Mouse (Mus musculus) frontal cortex, adult 2 months (tissue): Measurements from ENCODE around the gene 9130230L23Rik. TPM values are rescaled to one million over a fixed set of nuclear protein-coding genes. Genes with fewer than 3 reads are reported as not detected.

Experiments used
- DNase-seq, 2 experiments: peaks; one replicate each; pipeline ENCODE4 v3.0.0; 2022; ENCODE audit warnings: low spot score in 1 of 2; ENCODE audit errors: extremely low spot score in 1 of 2
- polyA plus RNA-seq: library from polyadenylated mRNA; depleted of rRNA; stranded (reverse); fragments of >200 nt; gene quantifications from 2 replicates; pipeline ENCODE4 v1.2.3, GENCODE M21; 2012; rRNA removed

The 9130230L23Rik gene
- not detected in 2 replicates for polyA plus RNA-seq

DNA sequence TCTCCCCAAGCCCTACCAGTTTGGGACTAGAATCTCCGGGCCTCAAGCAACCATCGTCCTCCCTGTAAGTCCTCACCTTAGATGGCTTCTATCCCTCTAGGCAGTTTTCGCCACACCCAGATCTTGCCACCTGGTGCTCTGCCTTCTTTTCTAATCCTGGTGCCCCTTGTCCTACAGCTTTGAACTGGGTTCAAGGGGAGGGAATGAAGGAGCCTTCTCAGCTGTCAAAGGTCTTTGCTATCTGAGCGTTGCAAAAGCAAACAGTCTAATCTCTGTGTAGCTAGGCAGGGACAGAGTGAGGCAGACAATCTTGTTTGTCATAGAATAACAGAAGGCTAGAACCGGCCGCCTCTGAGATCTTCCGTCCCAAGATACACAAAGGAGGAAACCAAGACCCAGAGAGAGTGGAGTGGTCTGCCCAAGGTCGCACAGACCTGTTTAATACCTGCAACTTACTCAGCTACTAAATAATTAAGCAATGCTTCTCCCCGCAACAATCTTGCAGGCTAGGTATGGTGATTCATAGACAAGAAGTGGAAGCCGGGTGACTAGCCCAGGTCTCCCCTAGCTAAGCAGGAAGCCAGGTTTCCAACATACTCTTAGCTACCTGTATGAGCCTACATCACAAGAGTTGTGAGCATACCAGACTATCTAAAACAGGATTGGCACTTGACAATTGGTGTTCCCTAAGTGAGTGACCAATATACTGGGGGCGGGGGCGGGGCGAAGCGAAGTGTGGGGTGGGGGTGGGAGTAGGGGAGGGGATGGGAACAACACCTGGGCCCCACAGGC lies at the start of gene 9130230L23Rik:
TSS of gene 9130230L23Rik (minus strand) at position 152 of the 792 bp plus-strand sequence.
- no peak for DNase-seq

DNA sequence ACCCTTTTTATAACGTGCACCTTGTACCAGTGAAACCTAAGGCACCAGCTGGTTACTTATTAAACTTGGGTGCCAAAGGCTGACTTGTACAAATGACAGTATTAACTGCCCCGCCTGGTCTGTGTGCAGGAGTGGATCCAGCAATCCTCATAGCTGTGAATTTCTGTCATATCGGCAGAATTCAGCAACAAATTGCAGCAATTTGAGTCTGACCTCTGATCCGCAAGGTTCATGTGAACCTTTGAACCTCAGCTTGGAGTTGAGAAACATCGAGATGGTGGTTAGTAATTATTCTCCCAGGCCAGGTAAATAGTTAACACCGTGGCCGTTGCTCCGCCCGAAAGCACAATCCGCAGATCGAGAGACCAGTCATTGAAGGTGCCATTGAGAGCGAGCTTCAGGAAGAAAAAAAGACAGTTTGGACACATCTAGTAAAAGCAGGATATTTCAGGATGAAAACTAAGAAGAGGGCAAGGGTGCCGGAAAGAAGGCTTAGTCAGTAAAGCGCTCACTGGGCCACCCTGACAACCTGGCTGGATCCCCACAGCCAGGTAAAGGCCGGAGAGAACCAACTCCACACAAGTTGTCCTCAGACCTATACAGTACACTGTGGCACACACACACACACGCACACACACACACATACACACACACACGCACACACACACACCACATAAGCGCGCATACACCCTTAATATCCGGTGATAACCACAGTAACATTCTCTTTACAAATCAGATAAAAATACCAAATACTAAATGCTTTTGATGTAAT lies 48.9 kb upstream of the 9130230L23Rik start:
- no peak for DNase-seq

DNA sequence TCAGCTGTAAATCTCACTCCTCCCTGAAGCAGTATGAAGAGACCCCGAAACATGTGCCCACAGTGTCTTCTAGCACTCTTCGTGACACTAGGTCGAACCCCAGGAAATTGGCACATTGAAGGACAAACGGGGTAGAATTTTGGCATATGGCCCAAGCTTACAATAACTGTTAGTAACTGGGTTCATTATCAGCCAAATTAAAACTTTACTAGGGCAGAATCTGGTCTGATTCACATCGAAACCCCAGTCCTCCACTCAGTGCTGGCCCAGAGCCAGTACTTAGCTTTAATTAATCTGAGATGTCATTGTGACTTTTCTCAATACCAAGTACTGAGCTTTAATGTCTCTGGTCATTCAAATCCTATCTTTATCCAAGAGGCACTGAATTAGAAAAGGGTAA lies 46.8 kb upstream of the 9130230L23Rik start:
- DNase-seq, result no peak

DNA sequence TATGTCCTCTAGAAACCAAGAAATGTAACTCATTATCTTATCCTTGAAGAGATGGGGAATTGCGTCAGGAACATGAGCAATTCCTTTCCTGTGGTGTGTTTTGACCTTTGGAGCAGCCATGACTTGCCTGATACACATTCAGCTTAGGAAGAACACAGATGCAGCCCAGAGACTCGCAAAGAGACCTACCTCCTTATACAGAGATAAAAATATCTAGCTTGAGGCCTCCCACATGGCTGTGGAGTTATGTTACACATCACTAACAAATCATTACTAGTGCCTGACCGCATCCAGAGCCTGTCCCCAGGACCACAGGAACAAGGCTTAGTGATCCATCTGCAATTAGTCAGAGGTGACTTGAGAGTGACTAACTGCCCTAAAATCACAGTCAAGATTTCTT lies 42.3 kb upstream of the 9130230L23Rik start:
- no peak for DNase-seq

DNA sequence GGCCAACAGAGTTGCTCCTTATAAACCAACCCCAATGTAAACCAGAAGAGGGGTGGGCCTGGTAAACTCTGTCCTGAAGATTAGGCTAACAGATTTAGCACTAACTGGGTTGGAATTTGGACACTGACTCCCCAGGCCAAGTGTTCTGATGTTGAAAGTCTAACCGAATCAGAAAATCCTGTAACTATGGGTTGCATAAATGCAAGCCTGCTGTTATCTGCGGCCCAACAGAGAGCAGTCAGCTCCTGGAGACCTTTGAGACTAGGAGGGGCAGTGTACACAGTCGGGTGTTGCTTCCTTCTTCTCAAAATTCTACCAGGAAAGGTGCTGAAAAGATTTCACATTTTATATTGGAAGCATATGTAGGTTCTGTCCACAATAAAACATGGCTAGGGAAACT lies 39.8 kb upstream of the 9130230L23Rik start:
- no peak for DNase-seq

DNA sequence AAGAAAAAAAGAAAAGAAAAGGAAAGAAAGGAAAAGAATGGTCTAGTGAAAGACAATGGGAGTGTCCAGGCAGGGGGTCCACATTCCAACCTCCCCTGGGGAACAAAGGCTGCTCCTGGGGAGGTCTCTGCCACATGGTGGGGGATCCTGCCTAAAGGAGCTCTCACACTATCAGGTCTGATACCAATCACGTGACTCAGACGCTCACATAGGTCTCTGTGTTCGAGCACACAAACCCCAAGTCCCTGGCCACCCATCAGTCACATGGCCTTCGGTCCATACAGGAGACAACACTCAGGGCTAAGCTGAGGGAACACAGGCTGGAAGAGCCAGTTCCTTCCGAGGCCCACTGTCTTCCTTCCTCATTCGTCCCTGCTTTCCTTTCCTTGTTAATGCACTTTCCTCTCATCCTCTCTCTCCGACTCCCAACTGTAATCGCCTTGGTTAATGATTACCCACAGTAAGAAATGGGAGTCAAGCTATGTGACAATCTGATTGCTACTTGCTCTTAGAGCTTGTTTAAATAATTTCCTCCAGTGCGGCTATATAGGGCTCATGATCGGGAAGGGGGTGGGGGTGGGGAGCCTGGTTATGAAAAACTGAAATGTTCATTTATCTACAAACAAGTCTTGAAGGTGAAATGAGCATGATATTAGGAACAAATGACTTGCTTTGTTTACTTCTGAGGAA lies 38.7 kb upstream of the 9130230L23Rik start:
- DNase-seq, result no peak

DNA sequence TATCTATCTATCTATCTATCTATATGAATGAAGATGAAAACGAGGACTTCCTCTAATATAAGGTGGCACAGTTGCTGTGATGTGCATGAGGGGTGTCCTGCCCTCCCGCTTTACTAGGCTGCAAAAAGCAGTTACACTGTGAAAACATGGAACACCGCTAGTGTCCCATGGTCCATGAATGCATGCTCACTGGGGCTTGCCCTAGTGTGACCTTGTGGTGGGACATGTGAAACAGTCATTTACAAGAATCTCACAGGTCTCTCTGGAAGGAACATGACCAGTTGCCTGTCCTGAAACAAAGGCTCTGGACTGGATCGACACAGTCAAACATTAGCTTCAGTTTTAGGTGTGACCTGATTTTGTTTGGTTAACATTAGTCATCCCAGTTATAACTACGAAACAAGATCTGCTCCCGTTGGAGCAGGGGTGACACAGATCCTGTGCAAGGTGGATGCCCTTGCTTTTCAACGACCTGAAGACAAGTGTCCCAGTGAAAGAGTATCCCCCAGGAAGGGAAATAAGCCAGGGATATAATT lies 36.7 kb upstream of the 9130230L23Rik start:
- no peak for DNase-seq

DNA sequence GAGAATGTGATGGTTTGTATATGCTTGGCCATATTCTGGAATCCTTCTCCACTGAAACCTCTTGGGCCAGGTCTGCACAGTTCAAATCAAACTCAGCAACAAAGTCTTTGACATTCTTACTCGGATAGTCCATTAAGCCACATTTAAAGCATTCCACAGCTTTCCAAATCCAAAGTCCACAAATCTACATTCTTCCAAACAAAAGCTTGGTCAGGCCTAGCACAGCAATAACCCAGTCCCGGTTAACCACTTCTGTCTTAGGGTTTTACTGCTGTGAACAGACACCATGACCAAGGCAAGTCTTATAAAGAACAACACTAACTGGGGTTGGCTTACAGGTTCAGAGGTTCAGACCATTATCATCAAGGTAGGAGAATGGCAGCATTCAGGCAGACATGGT lies 35.7 kb upstream of the 9130230L23Rik start:
- no peak for DNase-seq

DNA sequence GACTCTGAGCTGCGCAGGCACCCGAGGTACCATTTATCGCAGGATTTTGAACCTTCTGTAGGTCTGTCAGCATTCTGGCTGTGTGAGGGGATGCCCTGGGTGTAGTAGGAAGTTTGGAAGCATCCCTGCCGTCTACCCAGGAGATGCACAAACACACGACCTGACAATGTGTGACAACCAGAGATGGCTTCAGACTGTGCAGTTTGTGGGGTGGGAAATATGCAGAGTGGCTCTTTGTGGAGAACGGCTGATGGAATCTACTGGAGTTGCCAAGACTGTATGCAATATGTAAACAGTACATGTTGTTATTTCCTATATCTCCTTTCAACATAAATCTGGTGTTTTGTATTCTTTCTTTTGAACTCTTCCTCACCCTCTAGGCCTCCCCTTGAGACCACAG lies 33.0 kb upstream of the 9130230L23Rik start:
- DNase-seq, result no peak

DNA sequence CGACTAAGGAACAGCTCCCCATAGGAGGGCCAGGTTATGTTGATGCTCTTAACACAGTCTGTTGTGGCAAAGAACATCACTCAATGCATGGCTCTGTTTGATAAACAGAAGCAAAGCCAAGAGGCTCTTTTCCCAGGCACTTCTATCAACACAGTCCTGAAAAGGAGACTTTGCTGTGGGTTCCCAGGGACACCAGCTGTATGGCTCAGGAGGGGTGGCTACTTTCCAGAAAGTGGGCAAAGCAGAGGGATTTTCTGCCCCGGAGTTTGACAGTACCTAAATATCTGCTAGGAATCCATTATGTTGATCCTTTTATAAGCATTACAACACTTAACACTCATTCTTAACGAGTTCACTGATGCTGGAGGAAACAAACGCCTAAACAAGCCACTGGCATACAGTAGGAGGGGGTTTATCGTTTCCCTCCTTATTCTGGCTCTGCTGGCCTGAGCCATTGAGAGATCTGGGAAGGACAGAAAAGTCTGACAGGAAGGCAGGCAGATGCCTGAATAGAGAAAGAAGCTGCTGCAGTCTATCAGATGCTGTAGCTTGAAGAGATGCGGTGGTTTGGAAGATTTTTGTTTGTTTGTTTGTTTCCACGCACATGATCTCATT lies 32.5 kb upstream of the 9130230L23Rik start:
- no peak for DNase-seq

DNA sequence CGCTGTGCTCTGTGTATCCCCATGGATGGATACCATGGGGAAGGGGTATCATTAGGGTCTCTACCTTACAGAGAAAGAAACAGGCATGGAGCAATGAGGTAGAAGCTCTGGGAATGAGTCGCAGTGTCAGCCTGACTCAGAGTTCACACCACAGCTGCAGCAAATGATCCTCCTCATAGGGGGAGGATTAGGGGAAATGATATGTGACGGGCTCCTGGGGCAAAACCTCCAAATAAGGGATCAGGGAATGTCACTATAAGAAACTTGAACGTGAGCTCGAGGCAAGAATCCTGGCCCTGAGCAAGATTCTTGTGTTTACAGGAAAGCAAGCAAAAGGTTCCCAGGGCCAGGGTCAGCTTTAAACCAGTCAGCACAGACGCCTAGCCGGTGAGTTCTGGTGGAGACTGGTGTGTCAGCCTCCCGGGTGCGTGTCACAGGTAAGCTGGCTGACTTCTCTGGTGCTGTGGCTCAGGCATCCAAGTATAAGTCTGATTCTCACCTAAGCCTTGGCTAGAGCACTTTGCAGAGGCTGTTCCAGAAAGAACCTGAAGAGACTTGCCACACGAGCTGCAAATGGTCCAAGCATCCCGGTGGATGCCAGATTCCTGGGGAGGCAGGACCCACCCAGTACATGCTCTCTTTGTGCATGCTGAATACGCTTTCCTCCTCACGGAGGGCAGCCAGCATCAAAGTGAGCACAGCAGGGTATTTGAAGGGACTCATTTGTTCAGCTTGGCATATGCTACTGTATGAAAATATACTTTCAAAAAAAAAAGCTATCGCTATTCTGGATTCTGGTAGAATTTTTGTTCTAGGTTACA lies 30.5 kb upstream of the 9130230L23Rik start:
- no peak for DNase-seq

DNA sequence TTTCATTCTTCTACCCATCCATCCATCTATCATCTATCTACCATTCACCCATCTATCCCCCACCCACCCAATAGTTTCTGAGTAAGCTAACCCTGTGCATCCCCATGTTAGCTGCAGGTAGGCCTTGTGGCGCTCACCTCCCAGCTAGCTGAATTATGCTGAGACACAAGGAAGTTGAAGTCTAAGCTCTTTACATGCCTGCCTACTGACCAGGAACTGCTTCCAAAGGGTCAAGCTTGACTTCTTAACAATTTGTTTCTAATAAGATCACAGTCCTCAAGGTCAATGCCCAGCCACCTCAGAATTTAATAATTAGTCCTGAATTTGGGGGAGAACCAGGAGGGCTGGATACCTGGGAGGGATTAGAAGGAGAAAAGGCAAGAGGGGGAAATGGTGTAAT lies 28.7 kb upstream of the 9130230L23Rik start:
- no peak for DNase-seq

DNA sequence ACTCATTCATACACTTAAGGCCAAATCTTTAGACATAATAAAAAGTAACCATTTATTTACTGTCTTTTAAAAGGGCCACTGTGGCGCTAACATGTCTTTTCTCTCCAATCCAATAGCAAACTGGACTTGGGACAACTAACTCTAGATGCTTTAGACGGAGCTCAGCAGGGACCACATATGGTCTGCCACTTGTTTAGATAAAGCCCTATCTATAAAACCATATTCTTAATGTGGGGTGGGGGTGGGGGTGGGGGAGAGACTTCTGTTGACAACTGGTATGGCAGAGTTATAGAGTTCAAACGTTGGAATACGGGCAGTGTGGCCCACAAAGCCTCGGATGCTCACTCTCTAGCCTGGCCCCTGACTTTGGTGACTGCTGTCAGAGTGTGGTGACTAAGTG lies 27.6 kb upstream of the 9130230L23Rik start:
- no peak for DNase-seq

DNA sequence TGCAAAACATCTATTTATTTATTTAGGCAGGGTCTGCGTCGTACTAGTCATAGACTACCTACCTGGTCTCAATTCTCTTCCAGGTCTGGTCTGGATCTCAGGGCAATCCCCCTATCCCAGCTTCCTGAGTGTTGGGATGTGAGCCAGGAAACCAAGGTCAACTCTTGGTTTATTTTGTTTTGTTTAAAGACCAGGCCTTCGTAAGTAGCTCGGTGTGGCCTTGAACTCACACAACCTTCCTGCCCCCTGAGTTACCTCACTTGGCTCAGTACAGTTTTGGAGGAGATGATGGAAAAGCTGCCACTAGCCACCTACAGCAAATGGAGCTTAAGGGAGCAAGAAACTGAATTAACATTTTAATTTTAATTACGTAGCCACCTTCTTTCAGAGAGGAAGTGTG lies 24.1 kb upstream of the 9130230L23Rik start:
- DNase-seq, result no peak

DNA sequence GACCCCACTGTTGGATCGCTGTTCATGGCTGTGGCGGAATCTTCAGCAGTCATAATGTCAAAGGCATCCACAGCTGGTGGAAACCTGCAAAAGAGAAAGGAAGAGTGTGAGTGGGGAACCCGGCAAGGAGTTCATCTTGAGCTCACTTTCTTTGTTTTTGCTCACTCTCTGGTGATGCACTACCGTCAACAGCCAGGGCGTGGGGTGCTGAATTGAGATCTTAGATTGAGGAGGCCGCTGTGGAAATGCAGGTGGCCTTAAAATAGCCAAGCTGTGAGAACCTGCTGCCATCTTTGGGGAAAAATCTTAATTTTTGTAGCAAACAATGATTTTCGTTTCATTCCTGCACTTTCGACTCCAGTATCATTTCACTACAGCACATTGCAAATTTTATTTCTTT lies 23.1 kb upstream of the 9130230L23Rik start:
- DNase-seq, result no peak

DNA sequence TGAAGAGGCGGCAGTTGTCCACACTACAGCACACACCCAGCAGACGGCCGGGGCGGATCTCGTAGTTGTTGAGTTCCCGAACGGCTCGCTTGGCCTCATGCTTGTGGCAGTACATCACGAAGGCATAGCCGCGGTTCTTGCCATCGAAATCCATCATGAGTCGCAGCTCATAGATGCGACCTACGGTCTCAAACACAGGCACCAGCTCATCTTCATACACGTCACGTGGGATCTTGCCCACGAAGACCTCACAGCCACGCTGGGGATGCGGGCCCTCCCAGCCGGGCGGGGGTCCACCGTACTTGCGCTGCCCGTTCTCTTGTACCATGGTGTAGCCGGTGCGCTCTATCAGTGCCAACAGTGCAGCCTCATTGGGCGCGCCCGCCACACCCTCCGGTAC lies 22.7 kb upstream of the 9130230L23Rik start:
- no peak for DNase-seq

DNA sequence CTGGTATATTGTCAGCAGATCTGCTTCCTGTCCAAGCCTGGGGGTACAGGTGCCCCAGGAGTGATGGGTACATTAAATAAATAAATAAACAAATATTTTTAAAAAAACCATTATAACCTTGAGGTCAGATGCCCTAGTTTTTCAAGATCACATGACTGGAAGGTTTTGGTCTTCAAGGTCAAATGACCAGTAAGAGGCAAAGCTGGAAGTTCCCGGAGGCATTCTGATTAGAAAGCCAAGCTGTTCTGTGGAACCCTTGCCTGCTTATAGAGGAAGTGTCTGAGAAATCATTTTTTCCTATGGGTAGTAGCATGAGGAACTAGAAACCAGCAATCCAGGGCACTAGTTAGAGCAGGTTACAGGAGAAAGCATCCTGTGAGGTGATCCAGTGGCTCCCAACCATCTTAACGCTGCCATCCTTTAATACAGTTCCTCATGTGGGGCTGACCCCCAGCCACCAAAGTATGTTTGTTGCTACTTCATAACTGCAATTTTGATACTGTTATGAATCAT lies 11.4 kb upstream of the 9130230L23Rik start:
- no peak for DNase-seq

DNA sequence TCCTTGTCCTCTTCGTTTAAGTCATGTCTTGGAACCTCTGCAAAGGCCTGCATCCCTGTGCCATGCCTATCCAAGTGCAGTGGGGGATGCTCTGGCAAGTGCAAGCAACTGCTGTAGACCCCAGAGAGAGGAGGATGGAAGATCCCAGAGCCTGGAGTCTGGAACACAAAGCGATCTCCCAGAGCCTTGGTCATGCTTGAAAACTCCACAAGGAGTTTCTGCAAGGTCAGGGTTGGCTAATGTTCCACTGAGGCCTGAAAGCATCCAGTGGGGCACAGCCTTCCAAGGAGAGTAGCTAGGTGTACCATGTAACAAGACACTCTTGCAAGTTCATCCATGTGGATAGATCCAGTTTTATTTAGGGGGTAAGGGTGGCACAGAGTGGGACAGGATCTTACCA lies 10.4 kb upstream of the 9130230L23Rik start:
- no peak for DNase-seq

DNA sequence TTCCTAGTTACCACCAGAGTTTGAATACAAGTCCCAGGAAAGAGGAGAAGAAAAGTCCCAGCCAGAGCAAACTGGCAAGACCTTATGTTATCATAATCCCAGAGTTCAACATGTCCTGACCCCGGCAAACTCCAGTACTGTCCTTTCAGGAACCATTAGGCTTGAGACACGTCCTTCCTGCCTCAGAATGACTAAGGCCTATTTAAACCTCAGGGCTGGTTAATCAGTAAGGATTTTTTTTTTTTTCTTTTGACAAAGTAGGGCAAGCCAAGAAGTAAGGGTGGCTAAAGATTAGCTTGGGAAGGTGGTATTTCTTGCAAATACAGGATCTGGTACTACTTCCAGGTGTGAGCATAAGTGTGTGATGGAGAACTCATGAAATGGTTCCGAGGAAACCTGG lies 9.9 kb upstream of the 9130230L23Rik start:
- no peak for DNase-seq
